Mouse (Mus musculus): ENCODE measurements around the gene Inka2.

DNA sequence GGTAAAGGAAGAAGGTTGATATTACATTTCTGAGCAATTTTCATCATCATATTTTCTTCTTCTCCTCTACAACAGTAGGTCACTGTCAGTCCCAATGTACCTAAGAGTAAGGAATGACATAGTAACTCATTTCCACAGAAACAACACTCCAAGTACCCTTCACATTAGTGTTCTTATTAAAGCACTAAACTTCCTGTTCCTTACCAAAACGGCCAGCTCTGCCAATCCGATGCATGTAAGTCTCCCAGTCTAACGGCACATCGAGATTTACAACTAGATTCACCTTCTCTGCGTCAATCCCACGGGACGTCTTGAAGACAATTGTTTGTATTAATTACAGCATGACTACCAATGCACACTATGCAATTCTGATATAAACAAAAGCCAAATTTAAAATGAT is 24.1 kb upstream of the Inka2 start:
- TF ChIP-seq CTCF (IDR thresholded peaks at IDR 0.05; ENCODE audit: low read depth, low read length) (no peak), TAL1 (conservative IDR thresholded peaks at IDR 0.05; ENCODE audit: low read depth, low read length) (no peak)

All from G1E (cell line).